Comparison of ENCODE assay signal across 8 mouse cellular contexts in the genomic region with DNA sequence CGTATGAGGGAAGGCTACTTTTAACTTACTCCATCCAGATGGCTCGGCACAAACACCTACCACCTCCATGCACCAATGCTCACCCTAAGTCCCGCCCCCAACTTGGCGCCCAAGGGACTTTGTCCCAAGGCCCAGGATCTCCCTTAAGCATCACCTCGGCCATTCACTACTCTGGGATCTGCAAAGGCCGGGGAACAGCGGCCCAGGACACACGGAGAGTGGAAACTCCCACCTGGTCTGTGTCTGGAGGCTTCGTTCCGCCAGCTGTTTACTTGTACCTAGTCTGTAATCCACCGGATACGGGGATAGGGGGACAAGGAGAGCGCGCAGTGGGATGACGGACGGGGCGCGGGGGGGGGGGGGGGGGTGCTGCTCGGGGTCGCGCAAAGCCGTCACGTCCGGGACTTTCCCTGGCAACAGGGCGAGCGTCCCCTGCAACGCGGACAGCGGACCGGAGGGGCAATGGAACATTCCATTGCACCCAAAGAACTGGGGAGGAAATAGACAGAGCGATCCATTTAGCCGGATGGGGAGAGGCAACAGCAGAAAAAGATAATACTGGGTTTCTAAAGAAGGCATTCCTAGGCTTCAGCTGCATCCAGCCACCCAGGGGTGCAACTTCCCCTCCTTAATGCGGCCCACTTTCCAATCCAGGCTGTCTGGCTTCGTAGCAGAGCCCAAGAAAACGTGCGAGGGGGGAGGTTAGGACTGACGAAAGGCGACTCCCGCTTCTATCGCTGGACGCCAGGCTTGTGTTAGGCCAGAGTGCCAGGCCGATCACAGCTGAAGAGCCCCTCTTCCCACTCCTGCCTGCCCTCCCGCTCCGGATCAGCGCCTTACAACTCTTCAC. TPM values are rescaled to one million over a fixed set of nuclear protein-coding genes. Genes with fewer than 3 reads are reported as not detected.
DNase-seq lines count a peak whose midpoint lies in the region; ATAC-seq and TF ChIP-seq lines count a peak whose summit lies in the region.

No protein-coding gene starts in this region.

- peak overlapping the region; percentile 85 for H3K4me3 ChIP-seq in ES-Bruce4 (ENCODE audit: low read depth, low read length)
- peak overlapping the region; percentile 81 for H3K4me3 ChIP-seq in forebrain, embryonic 13.5 days
- peak overlapping the region; percentile 69 for H3K4me3 ChIP-seq in heart, postnatal 0 days (ENCODE audit: low read depth, low read length)
- peak overlapping the region; percentile 72 for H3K4me3 ChIP-seq in liver, embryonic 16.5 days (ENCODE audit: low read depth, low read length)
- H3K4me3 ChIP-seq in neural tube, embryonic 12.5 days: peak overlapping the region; percentile 60

- no peak for TF ChIP-seq EP300 in ES-Bruce4 (IDR thresholded peaks at IDR 0.05; ENCODE audit: insufficient read depth, low read depth, low read length)
- TF ChIP-seq EP300 in heart, postnatal 0 days (IDR thresholded peaks at IDR 0.05; ENCODE audit: low read depth): 0 out of 2 replicates have a peak, but pooled peaks have one; percentile 57

- H3K4me2 ChIP-seq in forebrain, embryonic 13.5 days: peak overlapping the region; percentile 93
- peak overlapping the region; percentile 85 for H3K4me2 ChIP-seq in heart, postnatal 0 days (ENCODE audit: low read depth, low read length)
- peak overlapping the region; percentile 74 for H3K4me2 ChIP-seq in liver, embryonic 16.5 days (ENCODE audit: low read depth, low read length)
- peak overlapping the region; percentile 86 for H3K4me2 ChIP-seq in neural tube, embryonic 12.5 days (replicated peaks)

- H3K9ac ChIP-seq in ES-Bruce4 (ENCODE audit: low read depth, poor library complexity, severe bottlenecking): peak overlapping the region; percentile 73
- H3K9ac ChIP-seq in forebrain, embryonic 13.5 days: peak overlapping the region; percentile 80
- peak overlapping the region; percentile 59 for H3K9ac ChIP-seq in heart, postnatal 0 days (replicated peaks; ENCODE audit: low read depth, low read length)
- H3K9ac ChIP-seq in liver, embryonic 16.5 days (ENCODE audit: low read depth, low read length): peak overlapping the region; percentile 65
- H3K9ac ChIP-seq in neural tube, embryonic 12.5 days: peak overlapping the region; percentile 60

- no peak for TF ChIP-seq POLR2A in ES-Bruce4 (IDR thresholded peaks at IDR 0.05; ENCODE audit: insufficient read depth, low read length)

- no peaks in the 10 kb centered on the region for H3K9me3 ChIP-seq in ES-Bruce4 (replicated peaks; ENCODE audit: control insufficient read depth, insufficient read depth, low read length, poor library complexity, severe bottlenecking)
- H3K9me3 ChIP-seq in forebrain, embryonic 13.5 days (replicated peaks): no peaks in the 10 kb centered on the region
- no peaks in the 10 kb centered on the region for H3K9me3 ChIP-seq in heart, postnatal 0 days (replicated peaks; ENCODE audit: control insufficient read depth, low read length)
- H3K9me3 ChIP-seq in liver, embryonic 16.5 days (replicated peaks; ENCODE audit: control insufficient read depth, low read length): no peaks in the 10 kb centered on the region
- no peaks in the 10 kb centered on the region for H3K9me3 ChIP-seq in neural tube, embryonic 12.5 days

- H3K36me3 ChIP-seq in ES-Bruce4 (ENCODE audit: control insufficient read depth, insufficient read depth, low read length, poor library complexity, severe bottlenecking): no peaks in the 10 kb centered on the region
- H3K36me3 ChIP-seq in forebrain, embryonic 13.5 days (ENCODE audit: poor library complexity, severe bottlenecking): peaks cover 27% of the 10 kb centered on the region
- H3K36me3 ChIP-seq in heart, postnatal 0 days (replicated peaks; ENCODE audit: control insufficient read depth, insufficient read depth, low read length): peaks cover 28% of the 10 kb centered on the region
- no peaks in the 10 kb centered on the region; the same call in 1 of the 2 replicates for H3K36me3 ChIP-seq in liver, embryonic 16.5 days (ENCODE audit: control insufficient read depth, insufficient read depth)
- peaks cover 17% of the 10 kb centered on the region; the same call in 1 of the 2 replicates for H3K36me3 ChIP-seq in neural tube, embryonic 12.5 days

- peaks cover 1% of the 10 kb centered on the region for H3K4me1 ChIP-seq in ES-Bruce4 (ENCODE audit: control insufficient read depth, insufficient read depth, low read length)
- H3K4me1 ChIP-seq in forebrain, embryonic 13.5 days: peaks cover 58% of the 10 kb centered on the region
- H3K4me1 ChIP-seq in heart, postnatal 0 days (ENCODE audit: control insufficient read depth, insufficient read depth): peaks cover 16% of the 10 kb centered on the region
- peaks cover 33% of the 10 kb centered on the region for H3K4me1 ChIP-seq in liver, embryonic 16.5 days (ENCODE audit: control insufficient read depth, low read depth, low read length)
- peaks cover 55% of the 10 kb centered on the region for H3K4me1 ChIP-seq in neural tube, embryonic 12.5 days

- H3K27ac ChIP-seq in ES-Bruce4 (ENCODE audit: insufficient read depth, low read length): no peak overlapping the region
- H3K27ac ChIP-seq in forebrain, embryonic 13.5 days: peak overlapping the region; percentile 88
- H3K27ac ChIP-seq in heart, postnatal 0 days (ENCODE audit: low read depth): peak overlapping the region; percentile 96
- H3K27ac ChIP-seq in liver, embryonic 16.5 days (ENCODE audit: low read length): peak overlapping the region; percentile 71
- peak overlapping the region; percentile 72; the same call in 1 of the 2 replicates for H3K27ac ChIP-seq in neural tube, embryonic 12.5 days

- DNase-seq in cerebellum, adult 11 months: peak; percentile 84
- peak; percentile 95 for DNase-seq in heart, postnatal 0 days (ENCODE audit: low spot score)
- peak; percentile 91 to 96 for DNase-seq in kidney, postnatal 25 days
- DNase-seq in telencephalon, adult 2 months (ENCODE audit: low read depth, low spot score): peak; percentile 95

- WGBS in forebrain, embryonic 13.5 days: 1% methylated on average over 36 of the region's 45 CpGs
- under 1% methylated on average over 44 of the region's 45 CpGs for WGBS in heart, postnatal 0 days
- under 1% methylated on average over 44 of the region's 45 CpGs for WGBS in liver, embryonic 16.5 days (ENCODE audit: insufficient replicate concordance)
- WGBS in neural tube, embryonic 12.5 days: 1% methylated on average over 40 of the region's 45 CpGs

- TF ChIP-seq CTCF in ES-Bruce4 (IDR thresholded peaks at IDR 0.05; ENCODE audit: low read depth, low read length): no peak
- TF ChIP-seq CTCF in heart, postnatal 0 days (IDR thresholded peaks at IDR 0.05; ENCODE audit: low read depth): no peak

- ATAC-seq in forebrain, embryonic 13.5 days: peak; percentile 71
- ATAC-seq in heart, postnatal 0 days (ENCODE audit: insufficient read depth, low read depth): peak; percentile 87
- peak; percentile 79 for ATAC-seq in liver, embryonic 16.5 days (ENCODE audit: low read depth)
- peak; percentile 83 for ATAC-seq in neural tube, embryonic 12.5 days (ENCODE audit: low FRiP score, low read depth)

- peaks cover 4% of the 10 kb centered on the region; the same call in 1 of the 2 replicates for H3K27me3 ChIP-seq in ES-Bruce4 (ENCODE audit: control insufficient read depth, insufficient read depth, low read length, poor library complexity, severe bottlenecking)
- peaks cover 28% of the 10 kb centered on the region for H3K27me3 ChIP-seq in forebrain, embryonic 13.5 days
- peaks cover 34% of the 10 kb centered on the region for H3K27me3 ChIP-seq in heart, postnatal 0 days (ENCODE audit: control insufficient read depth, insufficient read depth, low read length)
- peaks cover 47% of the 10 kb centered on the region for H3K27me3 ChIP-seq in liver, embryonic 16.5 days (ENCODE audit: control insufficient read depth, insufficient read depth, low read depth, low read length)
- peaks cover 32% of the 10 kb centered on the region for H3K27me3 ChIP-seq in neural tube, embryonic 12.5 days (replicated peaks)

RNA-seq across cellular contexts. Expression of gene Ppt2, which starts 1.0 kb away (rescaled TPM):
- polyA plus RNA-seq in ES-Bruce4 (2011; ENCODE audit: insufficient read depth, insufficient read length, low read depth, missing spikeins): 26.7 and 29.2 TPM in 2 replicates
- polyA plus RNA-seq in forebrain, embryonic 13.5 days (2015; fragmentation: Nextera tagmentation; extraction: Ambion mirVana): 15.9 and 19.7 TPM in 2 replicates
- 35.7 and 37.4 TPM in 2 replicates for total RNA-seq in heart, postnatal 0 days (2014; rRNA removed; ENCODE audit: low replicate concordance)
- polyA plus RNA-seq in heart, postnatal 0 days (2015; fragmentation: Nextera tagmentation; extraction: Ambion mirVana): 24.0 and 25.7 TPM in 2 replicates
- polyA plus RNA-seq in liver, embryonic 16.5 days (2015; fragmentation: Nextera tagmentation; extraction: Ambion mirVana): 11.4 and 13.8 TPM in 2 replicates
- 22.9 and 25.2 TPM in 2 replicates for polyA plus RNA-seq in neural tube, embryonic 12.5 days (2016; fragmentation: Nextera tagmentation; extraction: Ambion mirVana)

RNA-seq across cellular contexts. Expression of gene Prrt1, which starts 2.0 kb away (rescaled TPM):
- polyA plus RNA-seq in ES-Bruce4 (2011; ENCODE audit: insufficient read depth, insufficient read length, low read depth, missing spikeins): not detected in 2 replicates
- polyA plus RNA-seq in forebrain, embryonic 13.5 days (2015; fragmentation: Nextera tagmentation; extraction: Ambion mirVana): 2.8 and 6.0 TPM in 2 replicates
- 0.35 TPM in 1 of 2 replicates, not detected in the other for total RNA-seq in heart, postnatal 0 days (2014; rRNA removed; ENCODE audit: low replicate concordance)
- 0.16 and 0.19 TPM in 2 replicates for polyA plus RNA-seq in heart, postnatal 0 days (2015; fragmentation: Nextera tagmentation; extraction: Ambion mirVana)
- not detected in 2 replicates for polyA plus RNA-seq in liver, embryonic 16.5 days (2015; fragmentation: Nextera tagmentation; extraction: Ambion mirVana)
- polyA plus RNA-seq in neural tube, embryonic 12.5 days (2016; fragmentation: Nextera tagmentation; extraction: Ambion mirVana): 1.4 and 1.6 TPM in 2 replicates

RNA-seq across cellular contexts. Expression of gene Egfl8, which starts 11.5 kb away (rescaled TPM):
- polyA plus RNA-seq in ES-Bruce4 (2011; ENCODE audit: insufficient read depth, insufficient read length, low read depth, missing spikeins): 0.85 and 1.1 TPM in 2 replicates
- 4.7 and 5.9 TPM in 2 replicates for polyA plus RNA-seq in forebrain, embryonic 13.5 days (2015; fragmentation: Nextera tagmentation; extraction: Ambion mirVana)
- total RNA-seq in heart, postnatal 0 days (2014; rRNA removed; ENCODE audit: low replicate concordance): 0.15 and 0.93 TPM in 2 replicates
- 0.97 and 1.3 TPM in 2 replicates for polyA plus RNA-seq in heart, postnatal 0 days (2015; fragmentation: Nextera tagmentation; extraction: Ambion mirVana)
- 0.33 and 0.51 TPM in 2 replicates for polyA plus RNA-seq in liver, embryonic 16.5 days (2015; fragmentation: Nextera tagmentation; extraction: Ambion mirVana)
- 13.0 and 15.5 TPM in 2 replicates for polyA plus RNA-seq in neural tube, embryonic 12.5 days (2016; fragmentation: Nextera tagmentation; extraction: Ambion mirVana)

RNA-seq across cellular contexts. Expression of gene Fkbpl, which starts 17.2 kb away (rescaled TPM):
- polyA plus RNA-seq in ES-Bruce4 (2011; ENCODE audit: insufficient read depth, insufficient read length, low read depth, missing spikeins): 11.0 and 16.5 TPM in 2 replicates
- 14.7 and 16.1 TPM in 2 replicates for polyA plus RNA-seq in forebrain, embryonic 13.5 days (2015; fragmentation: Nextera tagmentation; extraction: Ambion mirVana)
- 2.6 and 7.1 TPM in 2 replicates for total RNA-seq in heart, postnatal 0 days (2014; rRNA removed; ENCODE audit: low replicate concordance)
- polyA plus RNA-seq in heart, postnatal 0 days (2015; fragmentation: Nextera tagmentation; extraction: Ambion mirVana): 12.3 and 13.4 TPM in 2 replicates
- 3.7 and 4.6 TPM in 2 replicates for polyA plus RNA-seq in liver, embryonic 16.5 days (2015; fragmentation: Nextera tagmentation; extraction: Ambion mirVana)
- polyA plus RNA-seq in neural tube, embryonic 12.5 days (2016; fragmentation: Nextera tagmentation; extraction: Ambion mirVana): 17.4 and 17.5 TPM in 2 replicates

RNA-seq across cellular contexts. Expression of gene Atf6b, which starts 19.6 kb away (rescaled TPM):
- polyA plus RNA-seq in ES-Bruce4 (2011; ENCODE audit: insufficient read depth, insufficient read length, low read depth, missing spikeins): 31.3 and 32.0 TPM in 2 replicates
- 95.9 and 105 TPM in 2 replicates for polyA plus RNA-seq in forebrain, embryonic 13.5 days (2015; fragmentation: Nextera tagmentation; extraction: Ambion mirVana)
- total RNA-seq in heart, postnatal 0 days (2014; rRNA removed; ENCODE audit: low replicate concordance): 15.8 and 16.6 TPM in 2 replicates
- polyA plus RNA-seq in heart, postnatal 0 days (2015; fragmentation: Nextera tagmentation; extraction: Ambion mirVana): 22.5 and 24.3 TPM in 2 replicates
- polyA plus RNA-seq in liver, embryonic 16.5 days (2015; fragmentation: Nextera tagmentation; extraction: Ambion mirVana): 17.7 and 17.8 TPM in 2 replicates
- 116 and 120 TPM in 2 replicates for polyA plus RNA-seq in neural tube, embryonic 12.5 days (2016; fragmentation: Nextera tagmentation; extraction: Ambion mirVana)
